Mouse (Mus musculus): ENCODE measurements around the gene Asphd2. TPM values are rescaled to one million over a fixed set of nuclear protein-coding genes. Genes with fewer than 3 reads are reported as not detected.

Gene Asphd2
- polyA plus RNA-seq (2012; ENCODE audit: insufficient read depth, insufficient read length, missing spikeins): not detected in 2 replicates

DNA sequence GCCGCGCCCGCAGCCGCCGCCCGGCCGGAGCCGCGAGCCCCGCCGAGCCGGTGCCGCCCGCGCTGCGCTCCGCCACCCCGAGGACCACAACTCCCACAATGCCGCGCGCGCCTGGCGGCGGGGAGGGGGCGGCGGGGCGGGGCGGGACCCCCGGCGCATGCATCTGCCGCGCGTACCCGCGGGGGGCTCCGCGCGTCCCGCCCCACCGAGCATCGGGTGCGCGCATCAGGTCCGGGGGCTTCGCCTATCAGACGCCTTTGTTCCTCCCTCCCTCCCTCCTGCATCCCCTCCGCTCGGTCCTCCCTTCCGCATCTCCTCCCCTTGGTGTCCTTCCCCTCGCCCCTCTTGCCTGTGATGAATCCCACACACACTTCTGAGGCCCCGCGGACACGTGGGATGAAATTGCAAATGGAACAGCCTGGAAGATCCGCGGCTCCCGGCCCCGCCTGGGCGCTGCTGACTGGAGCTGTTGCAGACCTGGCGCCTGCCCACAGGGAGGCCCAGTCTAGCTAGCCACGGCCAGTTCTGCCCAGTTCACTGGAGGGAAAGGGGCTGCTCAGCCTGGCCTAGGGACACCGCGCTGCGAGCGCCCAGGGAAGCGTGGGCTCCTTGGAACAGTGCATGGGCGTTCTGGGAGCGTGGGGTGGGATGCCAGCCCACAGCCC, at the start of gene Asphd2:
TSS of gene Asphd2 (minus strand) at position 88 of the 665 bp plus-strand sequence.
- Histone ChIP-seq H3K4me3 (ENCODE audit: insufficient read depth, low read length) (no peak within 1 kb of the TSS), H3K27ac (ENCODE audit: insufficient read depth, low read depth, low read length) (no peak within 1 kb of the TSS)
- TF ChIP-seq CTCF (IDR thresholded peaks at IDR 0.05; ENCODE audit: low read depth, low read length): no peak
- no peak for TF ChIP-seq POLR2A (IDR thresholded peaks at IDR 0.05; ENCODE audit: borderline replicate concordance, low read depth, low read length)

DNA sequence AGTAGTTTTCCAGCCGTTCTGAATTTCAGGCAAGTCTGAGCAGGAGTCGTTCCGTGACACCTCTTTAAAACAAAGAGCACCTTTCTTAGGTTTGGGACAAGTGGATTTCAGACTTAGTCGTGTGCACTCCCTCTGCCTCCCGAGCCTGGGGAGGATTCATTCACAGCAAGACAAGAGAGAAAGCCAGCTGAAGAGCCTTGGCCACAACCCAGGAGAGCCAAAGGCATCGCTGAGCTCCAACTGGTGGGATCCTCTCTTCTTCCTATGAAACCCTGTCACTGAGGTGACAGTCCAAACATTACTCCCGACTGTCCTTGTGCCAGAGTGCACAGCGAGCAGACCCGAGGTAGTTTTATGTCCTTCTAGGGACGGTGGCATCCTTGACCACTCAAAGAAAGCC, 43.9 kb upstream of the Asphd2 start:
- no peaks in the 10 kb centered on the region for H3K4me1 ChIP-seq (ENCODE audit: control insufficient read depth, insufficient read depth, low read length)
- no peak for TF ChIP-seq POLR2A (IDR thresholded peaks at IDR 0.05; ENCODE audit: borderline replicate concordance, low read depth, low read length)
- TF ChIP-seq CTCF (IDR thresholded peaks at IDR 0.05; ENCODE audit: low read depth, low read length): no peak
- no peak overlapping the region for H3K4me3 ChIP-seq (ENCODE audit: insufficient read depth, low read length)
- no peak overlapping the region for H3K27ac ChIP-seq (ENCODE audit: insufficient read depth, low read depth, low read length)

More for the DNA sequence above, at the start of gene Asphd2:
- H3K4me1 ChIP-seq (ENCODE audit: control insufficient read depth, insufficient read depth, low read length): no peaks in the 10 kb centered on the region

DNA sequence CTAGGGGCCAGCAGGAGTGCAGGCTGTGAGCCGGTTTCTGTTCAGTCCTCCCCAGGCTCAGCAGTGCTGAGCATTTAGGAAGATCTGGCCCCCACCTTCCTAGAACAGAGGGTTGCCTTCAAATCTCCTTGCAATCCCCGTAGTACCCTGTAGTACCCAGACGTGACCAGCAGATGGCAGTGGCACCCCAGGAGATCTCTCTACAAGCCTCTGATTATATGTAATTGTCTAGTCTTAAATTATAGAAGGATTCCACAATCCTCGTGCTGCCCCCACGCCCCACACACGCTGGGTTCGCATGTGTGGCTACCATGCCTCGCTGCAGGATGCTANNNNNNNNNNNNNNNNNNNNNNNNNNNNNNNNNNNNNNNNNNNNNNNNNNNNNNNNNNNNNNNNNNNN, 38.3 kb upstream of the Asphd2 start:
- no peak overlapping the region for H3K4me3 ChIP-seq (ENCODE audit: insufficient read depth, low read length)
- peak; percentile 75 for TF ChIP-seq CTCF (IDR thresholded peaks at IDR 0.05; ENCODE audit: low read depth, low read length)
- TF ChIP-seq POLR2A (IDR thresholded peaks at IDR 0.05; ENCODE audit: borderline replicate concordance, low read depth, low read length): no peak
- no peak overlapping the region for H3K27ac ChIP-seq (ENCODE audit: insufficient read depth, low read depth, low read length)
- H3K4me1 ChIP-seq (ENCODE audit: control insufficient read depth, insufficient read depth, low read length): no peaks in the 10 kb centered on the region

DNA sequence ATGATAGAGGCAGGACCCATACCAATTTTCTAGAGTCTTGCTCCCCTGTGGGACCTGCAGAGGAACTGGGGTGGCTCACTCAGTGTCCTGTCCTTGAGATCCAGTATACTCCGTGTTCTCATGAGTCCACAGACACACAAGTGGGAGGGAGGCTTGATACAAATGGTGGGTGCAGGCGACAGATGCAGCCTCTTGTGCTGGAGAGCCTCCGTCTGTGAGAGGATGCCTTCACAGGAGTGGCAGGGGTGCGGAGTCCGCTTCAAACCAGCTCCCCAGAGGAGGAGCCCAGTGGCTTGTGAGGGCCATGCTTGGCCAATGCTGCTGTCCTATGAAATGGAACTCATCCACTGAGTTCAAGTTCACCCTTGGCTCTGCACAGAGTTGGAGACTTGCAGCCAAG, 37.4 kb upstream of the Asphd2 start:
- Histone ChIP-seq H3K4me3 (ENCODE audit: insufficient read depth, low read length) (no peak overlapping the region), H3K27ac (ENCODE audit: insufficient read depth, low read depth, low read length) (no peak overlapping the region)

DNA sequence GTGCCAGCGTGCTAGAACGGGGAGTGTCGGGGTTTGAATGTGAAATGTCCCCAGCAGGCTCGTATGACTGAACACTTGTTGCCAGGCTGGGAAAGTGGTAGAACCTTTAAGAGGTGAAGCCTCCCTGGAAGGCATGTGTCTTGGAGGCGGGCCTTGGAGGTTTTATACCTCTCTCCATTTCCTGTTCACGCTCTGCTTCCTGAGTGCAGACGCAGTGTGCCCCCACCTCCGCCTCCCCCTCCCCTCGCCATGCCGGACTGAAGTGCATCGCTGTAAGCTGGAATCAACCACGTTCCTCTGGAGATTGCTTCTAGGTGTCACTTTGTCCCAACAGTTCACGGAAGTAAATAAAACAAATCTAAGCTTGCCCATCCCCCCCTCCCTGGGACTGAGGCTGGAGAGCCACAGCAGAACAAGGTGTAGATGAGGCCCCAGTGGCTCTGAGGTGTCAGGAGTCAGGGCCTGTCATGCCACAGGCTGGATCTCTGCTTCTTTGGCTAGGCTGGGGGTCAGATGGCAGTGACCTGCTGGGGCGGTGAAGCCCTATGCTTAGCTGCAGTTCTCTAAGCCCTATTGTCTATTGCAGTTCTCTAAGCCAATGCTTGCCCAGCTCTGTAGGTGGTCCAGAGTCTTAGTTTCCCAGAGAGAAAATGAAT, 36.6 kb upstream of the Asphd2 start:
- H3K4me3 ChIP-seq (ENCODE audit: insufficient read depth, low read length): no peak overlapping the region

More for the DNA sequence above, 37.4 kb upstream of the Asphd2 start:
- no peaks in the 10 kb centered on the region for H3K4me1 ChIP-seq (ENCODE audit: control insufficient read depth, insufficient read depth, low read length)
- no peak for TF ChIP-seq POLR2A (IDR thresholded peaks at IDR 0.05; ENCODE audit: borderline replicate concordance, low read depth, low read length)
- TF ChIP-seq CTCF (IDR thresholded peaks at IDR 0.05; ENCODE audit: low read depth, low read length): no peak

DNA sequence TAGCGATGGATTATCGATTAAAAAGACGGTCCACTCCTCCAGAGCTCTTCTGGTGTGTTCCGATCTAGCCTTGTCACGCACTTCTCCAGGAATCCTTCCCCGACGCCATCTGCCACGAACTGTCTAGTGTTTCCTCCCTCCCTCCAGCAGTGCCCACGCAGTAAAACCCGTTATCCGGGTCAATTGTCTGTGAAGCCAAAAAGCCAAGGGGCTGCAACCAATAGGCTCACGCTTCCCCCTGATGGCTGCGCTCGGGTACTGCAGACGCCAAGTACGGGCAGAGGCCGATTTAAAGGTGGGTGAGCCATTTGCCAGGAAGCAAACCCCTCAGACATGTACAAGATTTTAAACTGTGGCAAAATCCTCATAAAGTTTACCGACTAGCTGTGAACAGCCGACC, 34.3 kb upstream of the Asphd2 start:
- TF ChIP-seq CTCF (IDR thresholded peaks at IDR 0.05; ENCODE audit: low read depth, low read length) (peak; percentile 45), POLR2A (IDR thresholded peaks at IDR 0.05; ENCODE audit: borderline replicate concordance, low read depth, low read length) (no peak)
- no peak overlapping the region for H3K27ac ChIP-seq (ENCODE audit: insufficient read depth, low read depth, low read length)
- no peaks in the 10 kb centered on the region for H3K4me1 ChIP-seq (ENCODE audit: control insufficient read depth, insufficient read depth, low read length)
- H3K4me3 ChIP-seq (ENCODE audit: insufficient read depth, low read length): no peak overlapping the region

More for the DNA sequence above, 36.6 kb upstream of the Asphd2 start:
- no peak for TF ChIP-seq POLR2A (IDR thresholded peaks at IDR 0.05; ENCODE audit: borderline replicate concordance, low read depth, low read length)
- TF ChIP-seq CTCF (IDR thresholded peaks at IDR 0.05; ENCODE audit: low read depth, low read length): no peak
- H3K4me1 ChIP-seq (ENCODE audit: control insufficient read depth, insufficient read depth, low read length): no peaks in the 10 kb centered on the region
- H3K27ac ChIP-seq (ENCODE audit: insufficient read depth, low read depth, low read length): no peak overlapping the region

DNA sequence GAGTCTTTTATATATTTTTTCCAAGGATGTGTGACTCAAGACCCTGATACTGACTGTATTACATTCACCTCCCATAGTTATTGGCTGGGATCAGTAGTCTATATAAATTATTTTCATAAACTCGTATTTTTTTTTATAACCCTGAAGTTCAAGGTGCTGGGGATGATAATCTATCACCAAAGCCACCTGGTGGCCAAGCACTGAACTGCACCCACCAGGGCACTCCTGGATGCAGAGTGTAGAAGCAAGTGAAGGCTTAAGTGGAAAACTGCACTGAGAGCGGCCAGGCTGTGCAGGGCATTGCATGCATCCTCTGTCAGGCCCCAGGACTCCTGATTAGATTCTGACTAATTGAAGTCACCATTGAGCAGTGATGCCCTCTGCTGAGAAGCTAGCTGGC, 32.6 kb upstream of the Asphd2 start:
- Histone ChIP-seq H3K27ac (ENCODE audit: insufficient read depth, low read depth, low read length) (no peak overlapping the region), H3K4me1 (ENCODE audit: control insufficient read depth, insufficient read depth, low read length) (no peaks in the 10 kb centered on the region), H3K4me3 (ENCODE audit: insufficient read depth, low read length) (no peak overlapping the region)
- TF ChIP-seq CTCF (IDR thresholded peaks at IDR 0.05; ENCODE audit: low read depth, low read length) (peak; percentile 32; the same call in 1 of the 2 replicates), POLR2A (IDR thresholded peaks at IDR 0.05; ENCODE audit: borderline replicate concordance, low read depth, low read length) (no peak)

DNA sequence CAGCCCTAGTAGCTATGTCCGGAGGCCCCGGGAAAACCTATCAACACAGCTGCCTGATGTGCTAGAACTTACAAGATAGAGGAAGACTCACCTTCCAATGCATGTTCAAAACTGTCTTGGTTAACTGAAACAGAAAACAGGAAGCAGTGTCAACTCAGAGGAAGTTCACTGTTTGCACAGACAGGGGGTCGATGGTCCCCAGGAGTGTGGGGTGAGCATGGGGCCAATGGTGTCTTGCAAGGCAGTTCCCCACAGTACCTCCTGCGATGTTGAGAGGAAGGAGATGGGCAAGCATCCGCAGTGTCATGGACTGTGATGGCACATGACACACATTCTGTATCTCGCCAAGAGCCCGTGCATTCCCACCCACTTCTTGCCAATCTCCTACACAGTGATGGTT, 32.0 kb upstream of the Asphd2 start:
- Histone ChIP-seq H3K4me1 (ENCODE audit: control insufficient read depth, insufficient read depth, low read length) (no peaks in the 10 kb centered on the region), H3K27ac (ENCODE audit: insufficient read depth, low read depth, low read length) (no peak overlapping the region), H3K4me3 (ENCODE audit: insufficient read depth, low read length) (no peak overlapping the region)
- no peak for TF ChIP-seq POLR2A (IDR thresholded peaks at IDR 0.05; ENCODE audit: borderline replicate concordance, low read depth, low read length)
- TF ChIP-seq CTCF (IDR thresholded peaks at IDR 0.05; ENCODE audit: low read depth, low read length): no peak

DNA sequence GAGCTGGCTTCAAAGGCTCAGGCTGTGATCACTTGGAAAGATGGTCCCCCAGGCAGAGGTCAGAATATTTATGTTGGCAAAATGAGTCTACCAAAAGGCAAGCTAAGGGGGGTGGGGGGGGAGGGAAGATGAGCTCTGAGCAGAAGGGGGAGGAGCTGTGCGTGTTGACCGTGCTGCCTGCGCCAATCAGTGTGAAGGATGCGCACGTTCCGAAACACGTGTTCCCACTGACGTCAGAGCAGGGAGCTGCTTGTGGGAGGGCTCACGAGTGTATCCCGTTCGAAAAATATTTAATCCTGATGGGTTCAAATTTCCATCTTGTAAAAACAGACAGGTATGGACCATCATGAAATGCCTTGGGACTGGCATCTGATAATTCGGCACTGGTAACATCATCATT, 24.9 kb upstream of the Asphd2 start:
- Histone ChIP-seq H3K27ac (ENCODE audit: insufficient read depth, low read depth, low read length) (no peak overlapping the region), H3K4me1 (ENCODE audit: control insufficient read depth, insufficient read depth, low read length) (no peaks in the 10 kb centered on the region), H3K4me3 (ENCODE audit: insufficient read depth, low read length) (no peak overlapping the region)
- no peak for TF ChIP-seq CTCF (IDR thresholded peaks at IDR 0.05; ENCODE audit: low read depth, low read length)

DNA sequence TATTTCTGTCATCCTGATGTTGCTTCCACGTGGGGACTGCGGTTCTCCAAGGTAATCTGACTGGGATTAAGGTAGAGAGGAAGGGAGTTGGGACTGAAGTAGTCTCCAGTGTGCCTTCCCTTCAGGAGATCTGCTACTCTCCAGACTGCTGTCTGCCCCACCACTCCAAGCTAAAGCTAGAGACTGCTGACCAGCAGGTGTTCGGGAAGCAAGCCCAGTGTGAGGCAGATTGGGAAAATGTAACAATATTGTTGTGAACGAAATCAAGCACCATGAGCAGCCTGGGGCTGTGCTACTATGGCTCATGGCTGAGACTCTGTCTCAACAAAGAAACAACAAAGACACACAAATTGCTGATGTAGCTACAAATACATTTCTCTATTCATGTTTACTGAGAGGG, 23.4 kb upstream of the Asphd2 start:
- TF ChIP-seq POLR2A (IDR thresholded peaks at IDR 0.05; ENCODE audit: borderline replicate concordance, low read depth, low read length): no peak
- no peak for TF ChIP-seq CTCF (IDR thresholded peaks at IDR 0.05; ENCODE audit: low read depth, low read length)
- Histone ChIP-seq H3K27ac (ENCODE audit: insufficient read depth, low read depth, low read length) (no peak overlapping the region), H3K4me1 (ENCODE audit: control insufficient read depth, insufficient read depth, low read length) (no peaks in the 10 kb centered on the region), H3K4me3 (ENCODE audit: insufficient read depth, low read length) (no peak overlapping the region)
